Mouse (Mus musculus): ENCODE measurements around the gene Arrdc2.

- no peak for TF ChIP-seq POLR2A (IDR thresholded peaks at IDR 0.05; ENCODE audit: low read depth, low read length)
- no peak for TF ChIP-seq CTCF (conservative IDR thresholded peaks at IDR 0.05; ENCODE audit: insufficient read depth, insufficient read length, low read depth, low read length)
Measured at GRCm38 (mm10) chr8:70864712-70865221, 25.2 kb upstream of the Arrdc2 start.
